Mouse (Mus musculus) forebrain, embryonic 14.5 days (tissue): ENCODE results near the gene Fst. TPM values are rescaled to one million over a fixed set of nuclear protein-coding genes. Genes with fewer than 3 reads are reported as not detected.

Experiments
- ATAC-seq: fragments of 200-750 bp; cut with Nextera tagmentation; 2 replicates; pipeline ENCODE4 v1.8.0; 2017; ENCODE audit warnings: mild to moderate bottlenecking, moderate library complexity
- DNase-seq: peaks from one replicate; pipeline ENCODE4 v3.0.0-alpha.2; 2015; ENCODE audit warnings: low spot score
- H3K27ac ChIP-seq: fragments of 300-500 bp; sonication (generic); 2 replicates; pipeline ENCODE4 v1.5.1; 2014; ENCODE audit warnings: low read depth, mild to moderate bottlenecking, control low read depth, low read length, moderate library complexity
- H3K27me3 ChIP-seq: fragments of 300-500 bp; sonication (generic); replicated peaks from 2 replicates; pipeline ENCODE4 v1.6.1; 2014; ENCODE audit warnings: low read length, control low read depth, mixed read lengths; ENCODE audit not compliant: control insufficient read depth, insufficient read depth
- H3K36me3 ChIP-seq: fragments of 300-500 bp; sonication (generic); 2 replicates; pipeline ENCODE4 v1.6.1; 2014; ENCODE audit warnings: low read length, control low read depth; ENCODE audit not compliant: control insufficient read depth, insufficient read depth
- H3K4me1 ChIP-seq: fragments of 300-500 bp; sonication (generic); 2 replicates; pipeline ENCODE4 v1.6.1; 2014; ENCODE audit warnings: antibody characterized with exemption, low read length, control low read depth; ENCODE audit not compliant: control insufficient read depth, insufficient read depth
- H3K4me2 ChIP-seq: fragments of 300-500 bp; sonication (generic); 2 replicates; pipeline ENCODE4 v1.6.1; 2014; ENCODE audit warnings: mild to moderate bottlenecking, control low read depth, low read length
- H3K4me3 ChIP-seq: fragments of 300-500 bp; sonication (generic); 2 replicates; pipeline ENCODE4 v1.5.1; 2014; ENCODE audit warnings: low read depth, low read length, control low read depth
- H3K9ac ChIP-seq: fragments of 300-500 bp; sonication (generic); 2 replicates; pipeline ENCODE4 v1.6.1; 2014; ENCODE audit warnings: mild to moderate bottlenecking, low read length, control low read depth, moderate library complexity
- H3K9me3 ChIP-seq: fragments of 300-500 bp; sonication (generic); replicated peaks from 2 replicates; pipeline ENCODE4 v1.6.1; 2016; ENCODE audit warnings: low read length, control low read depth, mixed read lengths; ENCODE audit not compliant: control insufficient read depth
- WGBS: fragments of 180-500 bp; shearing (Covaris S2); extraction: QIAGEN DNeasy Blood & Tissue Kit; methylation state at CpG from one replicate; pipeline ENCODE4 v1.1.7; 2014; 5-methylcytosine and 5-hydroxymethylcytosine counted together
- polyA plus RNA-seq: library from polyadenylated mRNA; unstranded; fragments of >200 nt; fragmentation: Nextera tagmentation; extraction: Ambion mirVana; gene quantifications from 2 replicates; pipeline ENCODE4 v1.2.1, GENCODE M21; 2014

The Fst gene
- polyA plus RNA-seq, 1 experiment from 2014 or later = 6.0 TPM

GRCm38 (mm10) chr13:114447213-114447612 is 11.5 kb downstream of the Fst start:
- WGBS = 77% methylated on average over 2 of the region's 2 CpGs
- H3K36me3 ChIP-seq = no peaks in the 10 kb centered on the region
- ATAC-seq = no peak

GRCm38 (mm10) chr13:114432491-114432890 is 26.3 kb downstream of the Fst start:
- Histone ChIP-seq H3K9ac (no peak overlapping the region), H3K4me2 (no peak overlapping the region), H3K36me3 (no peaks in the 10 kb centered on the region), H3K4me1 (no peaks in the 10 kb centered on the region), H3K27ac (no peak overlapping the region), H3K27me3 (no peaks in the 10 kb centered on the region), H3K9me3 (no peaks in the 10 kb centered on the region), H3K4me3 (no peak overlapping the region)
- 47% methylated on average over 5 of the region's 5 CpGs for WGBS
- DNase-seq = peak; percentile 23
- ATAC-seq = no peak

More at GRCm38 (mm10) chr13:114447213-114447612, 11.5 kb downstream of the Fst start:
- H3K4me1 ChIP-seq = no peaks in the 10 kb centered on the region
- H3K4me3 ChIP-seq = no peak overlapping the region
- no peak overlapping the region for H3K9ac ChIP-seq
- H3K4me2 ChIP-seq = no peak overlapping the region
- no peaks in the 10 kb centered on the region for H3K9me3 ChIP-seq
- no peak overlapping the region for H3K27ac ChIP-seq
- no peak for DNase-seq
- H3K27me3 ChIP-seq = no peaks in the 10 kb centered on the region

GRCm38 (mm10) chr13:114425230-114425629 is 33.5 kb downstream of the Fst start:
- no peak for ATAC-seq
- DNase-seq = no peak
- no peaks in the 10 kb centered on the region for H3K4me1 ChIP-seq
- no peak overlapping the region for H3K9ac ChIP-seq
- no peak overlapping the region for H3K4me3 ChIP-seq
- no peaks in the 10 kb centered on the region for H3K27me3 ChIP-seq
- 94% methylated on average over 5 of the region's 5 CpGs for WGBS
- no peaks in the 10 kb centered on the region for H3K9me3 ChIP-seq
- H3K4me2 ChIP-seq = no peak overlapping the region
- H3K27ac ChIP-seq = no peak overlapping the region
- H3K36me3 ChIP-seq = no peaks in the 10 kb centered on the region

- H3K4me1 ChIP-seq = no peaks in the 10 kb centered on the region
- DNase-seq (no peak), ATAC-seq (no peak)
- no peak overlapping the region for H3K4me2 ChIP-seq
- H3K36me3 ChIP-seq = no peaks in the 10 kb centered on the region
- no peaks in the 10 kb centered on the region for H3K27me3 ChIP-seq
- H3K9me3 ChIP-seq = no peaks in the 10 kb centered on the region
- no peak overlapping the region for H3K27ac ChIP-seq
- no peak overlapping the region for H3K9ac ChIP-seq
- H3K4me3 ChIP-seq = no peak overlapping the region
- 84% methylated on average over 8 of the region's 8 CpGs for WGBS
These were observed 38.5 kb downstream of the Fst start for GRCm38 (mm10) chr13:114420235-114420634.

- Histone ChIP-seq H3K27me3 (no peaks in the 10 kb centered on the region), H3K27ac (no peak overlapping the region), H3K9ac (no peak overlapping the region), H3K4me3 (no peak overlapping the region), H3K4me1 (no peaks in the 10 kb centered on the region), H3K36me3 (no peaks in the 10 kb centered on the region), H3K4me2 (no peak overlapping the region), H3K9me3 (no peaks in the 10 kb centered on the region)
- ATAC-seq (no peak), DNase-seq (no peak)
- 86% methylated on average over 3 of the region's 3 CpGs for WGBS
These were observed 39.4 kb downstream of the Fst start for GRCm38 (mm10) chr13:114419364-114419763.

- Histone ChIP-seq H3K27me3 (no peaks in the 10 kb centered on the region), H3K4me3 (no peak overlapping the region), H3K9ac (no peak overlapping the region), H3K4me2 (no peak overlapping the region), H3K4me1 (no peaks in the 10 kb centered on the region), H3K27ac (no peak overlapping the region), H3K9me3 (no peaks in the 10 kb centered on the region), H3K36me3 (no peaks in the 10 kb centered on the region)
- ATAC-seq = no peak
- no peak for DNase-seq
These were observed 46.4 kb downstream of the Fst start for GRCm38 (mm10) chr13:114412326-114412725.

GRCm38 (mm10) chr13:114406866-114407265 is 51.9 kb downstream of the Fst start:
- H3K27ac ChIP-seq = no peak overlapping the region
- no peaks in the 10 kb centered on the region for H3K27me3 ChIP-seq
- H3K4me1 ChIP-seq = no peaks in the 10 kb centered on the region
- H3K9me3 ChIP-seq = no peaks in the 10 kb centered on the region
- DNase-seq = no peak
- no peak overlapping the region for H3K4me2 ChIP-seq
- H3K36me3 ChIP-seq = no peaks in the 10 kb centered on the region
- no peak overlapping the region for H3K4me3 ChIP-seq
- WGBS = 2% methylated on average over 5 of the region's 5 CpGs
- ATAC-seq = no peak
- H3K9ac ChIP-seq = no peak overlapping the region

- DNase-seq = no peak
- Histone ChIP-seq H3K27me3 (no peaks in the 10 kb centered on the region), H3K4me1 (no peaks in the 10 kb centered on the region), H3K9ac (no peak overlapping the region), H3K36me3 (no peaks in the 10 kb centered on the region), H3K4me3 (no peak overlapping the region), H3K27ac (no peak overlapping the region), H3K4me2 (no peak overlapping the region), H3K9me3 (no peaks in the 10 kb centered on the region)
- 4% methylated on average over 5 of the region's 5 CpGs for WGBS
- no peak for ATAC-seq
These were observed 52.3 kb downstream of the Fst start for GRCm38 (mm10) chr13:114406424-114406823.

GRCm38 (mm10) chr13:114405100-114405715 is 53.5 kb downstream of the Fst start:
- Histone ChIP-seq H3K9me3 (no peaks in the 10 kb centered on the region), H3K4me3 (no peak overlapping the region), H3K9ac (no peak overlapping the region), H3K36me3 (no peaks in the 10 kb centered on the region), H3K4me1 (no peaks in the 10 kb centered on the region), H3K4me2 (no peak overlapping the region), H3K27ac (no peak overlapping the region), H3K27me3 (no peaks in the 10 kb centered on the region)
- ATAC-seq = no peak
- DNase-seq = no peak
- 81% methylated on average over 9 of the region's 9 CpGs for WGBS
